In the genomic region with DNA sequence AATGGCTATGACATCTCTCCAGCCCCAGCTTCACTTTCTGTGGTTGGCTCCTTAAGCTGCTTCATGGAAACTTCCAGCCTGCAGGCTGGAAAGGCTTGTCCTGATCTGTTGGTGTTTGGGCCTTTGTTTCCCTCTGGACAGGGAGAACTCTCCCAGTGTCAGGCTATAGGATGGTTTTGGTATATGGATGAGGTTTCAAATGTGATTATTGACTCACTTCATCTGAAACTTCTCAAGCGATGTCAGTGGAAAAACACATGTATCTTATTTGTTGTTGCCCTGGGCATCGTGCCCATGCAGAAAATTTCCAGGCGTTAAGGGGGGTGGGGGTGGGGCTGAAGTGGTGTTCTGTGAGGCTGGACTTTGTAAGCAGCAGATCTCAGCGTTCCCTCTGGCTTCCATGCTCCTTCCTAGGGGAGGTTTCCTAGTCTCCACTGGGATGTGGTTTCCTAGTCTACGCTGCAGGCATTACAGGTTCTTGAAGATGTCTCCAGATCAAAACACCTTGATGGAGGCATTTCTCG, we compare ENCODE assay signal across 22 mouse cellular contexts.
DNase-seq lines count a peak whose midpoint lies in the region; ATAC-seq and TF ChIP-seq lines count a peak whose summit lies in the region.
"Had no signal": no experiment of that assay in that cellular context is flagged by ENCODE, and none has a peak within 500 bp of the region (broad histone marks: within the 10 kb centered on the region; RNA-seq: fewer than 3 reads in every experiment).

No protein-coding gene starts in this region.

- TF ChIP-seq CTCF in kidney, adult 2 months (conservative IDR thresholded peaks at IDR 0.05; ENCODE audit: insufficient read depth, insufficient read length, low read depth, low read length), result no peak

- H3K4me3 ChIP-seq in kidney, adult 2 months (ENCODE audit: insufficient read depth, low read depth, low read length), result no peak overlapping the region
- H3K4me3 ChIP-seq in kidney, embryonic 14.5 days (ENCODE audit: low read length), result no peak overlapping the region
- no peak overlapping the region for H3K4me3 ChIP-seq in limb, embryonic 14.5 days (replicated peaks; ENCODE audit: low read length)
- H3K4me3 ChIP-seq: hindbrain, embryonic 12.5 days; liver, embryonic 15.5 days; lung, embryonic 15.5 days; neural tube, embryonic 12.5 days had no signal

- H3K36me3 ChIP-seq in kidney, adult 2 months (ENCODE audit: control insufficient read depth, insufficient read depth, low read length), result no peaks in the 10 kb centered on the region
- peaks cover 17% of the 10 kb centered on the region; the same call in 1 of the 2 replicates for H3K36me3 ChIP-seq in kidney, embryonic 14.5 days (ENCODE audit: control insufficient read depth, insufficient read depth, low read length)
- peaks cover 49% of the 10 kb centered on the region for H3K36me3 ChIP-seq in limb, embryonic 14.5 days (ENCODE audit: control insufficient read depth, insufficient read depth, low read length)
- H3K36me3 ChIP-seq: liver, embryonic 15.5 days; neural tube, embryonic 12.5 days had no signal

- 32% methylated on average over 6 of the region's 6 CpGs for WGBS in kidney, adult 2 months
- 84% methylated on average over 6 of the region's 6 CpGs for WGBS in kidney, embryonic 14.5 days
- WGBS in limb, embryonic 14.5 days, result 55% methylated on average over 6 of the region's 6 CpGs

- H3K4me1 ChIP-seq in kidney, adult 2 months (ENCODE audit: control insufficient read depth, insufficient read depth, low read length), result peaks cover 7% of the 10 kb centered on the region; the same call in 1 of the 2 replicates
- H3K4me1 ChIP-seq in kidney, embryonic 14.5 days (ENCODE audit: control insufficient read depth, insufficient read depth, low read length), result no peaks in the 10 kb centered on the region
- 0 out of 2 replicates have a peak, but pooled peaks cover 4% of the 10 kb centered on the region for H3K4me1 ChIP-seq in limb, embryonic 14.5 days (ENCODE audit: control insufficient read depth, insufficient read depth, low read length)
- H3K4me1 ChIP-seq: hindbrain, embryonic 12.5 days; liver, embryonic 15.5 days; lung, embryonic 15.5 days; neural tube, embryonic 12.5 days had no signal

- DNase-seq in adrenal gland, postnatal 25 days, result peak; percentile 21
- no peak for DNase-seq in adrenal gland, postnatal 4 days (ENCODE audit: low spot score in 2 of 2)
- peak; percentile 48 for DNase-seq in kidney, adult 2 months
- DNase-seq in adipocyte (ENCODE audit: low spot score), result peak; percentile 24
- no peak for DNase-seq in limb, embryonic 14.5 days (ENCODE audit: low spot score)
- no peak for DNase-seq in spleen, postnatal 36 days (ENCODE audit: low spot score in 2 of 2)
- DNase-seq: cerebellum, adult 11 months; cerebellum, adult 9-11 months; heart, postnatal 10 days; liver; lung, postnatal 4 days; midbrain, embryonic 14.5 days; right cerebral cortex, postnatal 14 days had no signal

- H3K4me2 ChIP-seq in kidney, embryonic 14.5 days (replicated peaks; ENCODE audit: low read depth, low read length), result no peak overlapping the region
- H3K4me2 ChIP-seq in limb, embryonic 14.5 days (replicated peaks; ENCODE audit: low read depth, low read length, severe bottlenecking), result no peak overlapping the region
- H3K4me2 ChIP-seq: heart, embryonic 11.5 days; hindbrain, embryonic 12.5 days; liver, embryonic 15.5 days; lung, embryonic 15.5 days; neural tube, embryonic 12.5 days had no signal

- H3K9me3 ChIP-seq in kidney, embryonic 14.5 days (ENCODE audit: control insufficient read depth, low read length), result peaks cover 5% of the 10 kb centered on the region; the same call in 1 of the 2 replicates
- H3K9me3 ChIP-seq in limb, embryonic 14.5 days (ENCODE audit: control insufficient read depth, low read length), result no peaks in the 10 kb centered on the region
- H3K9me3 ChIP-seq: liver, embryonic 15.5 days; lung, embryonic 15.5 days; neural tube, embryonic 12.5 days had no signal

- TF ChIP-seq POLR2A in kidney, adult 2 months (IDR thresholded peaks at IDR 0.05; ENCODE audit: low read depth, low read length), result no peak
- no peak for TF ChIP-seq POLR2A in limb, embryonic 14.5 days (IDR thresholded peaks at IDR 0.05; ENCODE audit: borderline replicate concordance, extremely low read depth, insufficient read depth, insufficient read length)

- no peak overlapping the region for H3K9ac ChIP-seq in kidney, embryonic 14.5 days (ENCODE audit: low read depth, low read length)
- no peak overlapping the region for H3K9ac ChIP-seq in limb, embryonic 14.5 days (ENCODE audit: low read depth, low read length, severe bottlenecking)
- H3K9ac ChIP-seq: hindbrain, embryonic 12.5 days; liver, embryonic 15.5 days; lung, embryonic 15.5 days; neural tube, embryonic 12.5 days had no signal

- ATAC-seq in kidney, embryonic 14.5 days (ENCODE audit: low FRiP score, low TSS enrichment), result no peak
- no peak for ATAC-seq in limb, embryonic 14.5 days (ENCODE audit: low FRiP score, low read depth)
- no peak for ATAC-seq in activated CD4-positive, CD25-positive, alpha-beta regulatory T cell, adult 4 months
- ATAC-seq: forebrain, embryonic 14.5 days had no signal

- H3K27me3 ChIP-seq in kidney, adult 2 months (replicated peaks; ENCODE audit: control insufficient read depth, insufficient read depth, low read length), result no peaks in the 10 kb centered on the region
- H3K27me3 ChIP-seq in kidney, embryonic 14.5 days (ENCODE audit: control insufficient read depth, insufficient read depth, low read length), result no peaks in the 10 kb centered on the region
- no peaks in the 10 kb centered on the region for H3K27me3 ChIP-seq in limb, embryonic 14.5 days (ENCODE audit: control insufficient read depth, insufficient read depth, low read length)
- H3K27me3 ChIP-seq: hindbrain, embryonic 12.5 days; liver, embryonic 15.5 days; lung, embryonic 15.5 days; neural tube, embryonic 12.5 days had no signal

- H3K27ac ChIP-seq in kidney, adult 2 months (ENCODE audit: insufficient read depth, low read depth, low read length), result peak overlapping the region; percentile 41; the same call in 1 of the 2 replicates
- H3K27ac ChIP-seq in kidney, embryonic 14.5 days (ENCODE audit: low read depth, low read length), result no peak overlapping the region
- 0 out of 2 replicates have a peak overlapping the region, but pooled peaks have one; percentile 9 for H3K27ac ChIP-seq in limb, embryonic 14.5 days (replicated peaks; ENCODE audit: low read depth, low read length)
- H3K27ac ChIP-seq: hindbrain, embryonic 12.5 days; kidney, postnatal 0 days; liver, embryonic 15.5 days; lung, embryonic 15.5 days; neural tube, embryonic 12.5 days had no signal

Comparison
In these comparisons a context has a peak if more than half of its experiments do, and no peak if none do; other contexts are left out.
1. DNase-seq: peak in adrenal gland, postnatal 25 days (single experiment), kidney, adult 2 months (single experiment) and adipocyte (single experiment); none in adrenal gland, postnatal 4 days (0 of 2), limb, embryonic 14.5 days (single experiment) and spleen, postnatal 36 days (0 of 2).